Mouse (Mus musculus) ES-Bruce4 (cell line): ENCODE measurements around the gene Ddx10. TPM values are rescaled to one million over a fixed set of nuclear protein-coding genes. Genes with fewer than 3 reads are reported as not detected.
"Not testable (repeated sequence)": the region's sequence is repeated elsewhere in the genome, so short reads cannot be mapped to it uniquely, and the experiment has no call there.

Source experiments
- H3K27ac ChIP-seq: 2 replicates; pipeline ENCODE4 v1.5.1; 2012; ENCODE audit warnings: low read length, inconsistent platforms; ENCODE audit not compliant: insufficient read depth
- H3K27me3 ChIP-seq: 2 replicates; pipeline ENCODE4 v1.6.1; 2012; ENCODE audit warnings: mild to moderate bottlenecking, low read length, inconsistent platforms; ENCODE audit not compliant: control insufficient read depth, poor library complexity, insufficient read depth, severe bottlenecking
- H3K36me3 ChIP-seq: 2 replicates; pipeline ENCODE4 v1.6.1; 2012; ENCODE audit warnings: inconsistent platforms, mild to moderate bottlenecking, low read length, moderate library complexity; ENCODE audit not compliant: control insufficient read depth, poor library complexity, insufficient read depth, severe bottlenecking
- H3K4me1 ChIP-seq: one replicate; pipeline ENCODE4 v1.8.1; 2011; ENCODE audit warnings: low read length; ENCODE audit not compliant: control insufficient read depth, insufficient read depth
- H3K4me3 ChIP-seq: 2 replicates; pipeline ENCODE4 v1.5.1; 2011; ENCODE audit warnings: low read depth, mild to moderate bottlenecking, low read length
- H3K9ac ChIP-seq: 2 replicates; pipeline ENCODE4 v1.6.1; 2012; ENCODE audit warnings: low read depth, mild to moderate bottlenecking, inconsistent platforms; ENCODE audit not compliant: poor library complexity, severe bottlenecking
- H3K9me3 ChIP-seq: replicated peaks from 2 replicates; pipeline ENCODE4 v1.6.1; 2012; ENCODE audit warnings: mild to moderate bottlenecking, low read length, inconsistent platforms; ENCODE audit not compliant: control insufficient read depth, poor library complexity, insufficient read depth, severe bottlenecking
- CTCF ChIP-seq: IDR thresholded peaks from one replicate; pipeline ENCODE4 v1.8.1; 2011; ENCODE audit warnings: low read depth, low read length
- EP300 ChIP-seq: IDR thresholded peaks from 2 replicates; pipeline ENCODE4 v1.6.1; 2011; ENCODE audit warnings: low read depth, low read length; ENCODE audit not compliant: insufficient read depth
- POLR2A ChIP-seq: IDR thresholded peaks from one replicate; pipeline ENCODE4 v1.8.1; 2011; ENCODE audit warnings: low read length; ENCODE audit not compliant: insufficient read depth
- polyA plus RNA-seq: library from polyadenylated mRNA; stranded (reverse); fragments of >200 nt; gene quantifications from 2 replicates; pipeline ENCODE4 v1.2.4, GENCODE M21; 2011; ENCODE audit warnings: low read depth; ENCODE audit not compliant: missing spikeins, insufficient read depth, insufficient read length

Ddx10 gene
- polyA plus RNA-seq, 1 experiment: 59.9 TPM

DNA sequence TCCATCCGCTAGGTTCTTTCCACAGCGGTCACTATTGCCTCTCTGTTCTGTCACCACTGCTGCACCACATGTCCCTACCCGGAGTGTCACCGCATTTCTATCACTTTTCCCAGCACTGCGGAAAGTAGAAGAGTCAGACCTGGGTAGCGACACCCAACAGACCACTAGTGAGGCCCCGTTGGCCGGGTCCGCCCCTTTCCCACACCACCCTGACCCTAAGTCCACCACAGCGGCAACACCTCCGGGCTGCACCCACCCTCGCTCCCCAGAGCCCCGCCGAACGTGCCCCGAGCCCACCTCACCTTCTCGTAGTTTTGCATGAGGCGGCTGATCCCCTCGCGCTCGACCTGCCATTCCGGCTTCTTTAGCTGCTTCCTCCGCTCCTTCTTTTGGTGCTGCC, 337 bp downstream of the Ddx10 start:
- Histone ChIP-seq H3K4me3 (peak overlapping the region; percentile 80), H3K27ac (no peak overlapping the region), H3K36me3 (no peaks in the 10 kb centered on the region), H3K27me3 (no peaks in the 10 kb centered on the region), H3K9ac (peak overlapping the region; percentile 59), H3K9me3 (no peaks in the 10 kb centered on the region), H3K4me1 (no peaks in the 10 kb centered on the region)
- no peak for TF ChIP-seq EP300
- no peak for TF ChIP-seq CTCF
- TF ChIP-seq POLR2A: no peak

DNA sequence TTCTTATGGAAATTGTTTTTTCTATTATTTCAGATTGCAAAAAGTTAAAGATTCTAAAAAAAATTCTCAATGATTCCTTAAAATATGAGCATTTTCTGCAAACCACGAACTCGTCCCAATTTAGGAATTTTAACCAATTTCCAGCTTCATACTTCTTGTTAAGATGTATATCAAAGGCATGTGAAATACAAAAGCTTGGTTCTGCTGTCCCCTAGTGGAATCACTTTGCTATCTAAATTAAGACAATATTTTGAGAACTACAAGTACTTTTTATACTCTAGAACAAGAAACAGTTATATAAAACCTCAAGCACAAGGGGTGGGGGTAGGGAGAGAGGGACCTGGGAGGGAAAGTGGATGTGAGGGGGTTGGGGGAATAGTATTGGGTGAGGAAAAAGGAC, 29.7 kb downstream of the Ddx10 start:
- Histone ChIP-seq H3K4me3 (no peak overlapping the region), H3K4me1 (no peaks in the 10 kb centered on the region), H3K9ac (no peak overlapping the region), H3K27ac (no peak overlapping the region), H3K9me3 (no peaks in the 10 kb centered on the region), H3K27me3 (no peaks in the 10 kb centered on the region), H3K36me3 (peaks cover 2% of the 10 kb centered on the region)
- no peak for TF ChIP-seq CTCF

DNA sequence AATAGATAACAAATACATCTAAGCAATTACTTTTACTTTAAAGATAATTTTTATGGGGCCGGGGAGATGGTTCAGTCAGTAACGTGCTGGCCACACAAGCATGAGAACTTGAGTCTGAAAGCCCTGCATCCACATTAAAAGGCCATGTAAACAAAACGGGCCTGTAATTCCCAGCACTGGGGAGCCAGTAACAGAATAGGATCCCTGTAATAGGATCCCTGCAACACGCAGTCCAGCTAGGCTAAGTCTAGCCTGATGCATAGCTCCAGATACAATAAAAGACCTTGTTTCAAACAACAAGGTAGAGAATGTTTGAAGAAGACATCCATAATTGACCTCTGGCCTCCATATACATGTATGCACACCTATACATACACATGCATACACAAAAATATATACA, 39.6 kb downstream of the Ddx10 start:
- TF ChIP-seq POLR2A (no peak), EP300 (no peak), CTCF (no peak)
- Histone ChIP-seq H3K9me3 (no peaks in the 10 kb centered on the region), H3K27ac (no peak overlapping the region), H3K4me1 (no peaks in the 10 kb centered on the region), H3K9ac (no peak overlapping the region), H3K4me3 (no peak overlapping the region), H3K36me3 (peaks cover 4% of the 10 kb centered on the region; the same call in 1 of the 2 replicates), H3K27me3 (no peaks in the 10 kb centered on the region)

DNA sequence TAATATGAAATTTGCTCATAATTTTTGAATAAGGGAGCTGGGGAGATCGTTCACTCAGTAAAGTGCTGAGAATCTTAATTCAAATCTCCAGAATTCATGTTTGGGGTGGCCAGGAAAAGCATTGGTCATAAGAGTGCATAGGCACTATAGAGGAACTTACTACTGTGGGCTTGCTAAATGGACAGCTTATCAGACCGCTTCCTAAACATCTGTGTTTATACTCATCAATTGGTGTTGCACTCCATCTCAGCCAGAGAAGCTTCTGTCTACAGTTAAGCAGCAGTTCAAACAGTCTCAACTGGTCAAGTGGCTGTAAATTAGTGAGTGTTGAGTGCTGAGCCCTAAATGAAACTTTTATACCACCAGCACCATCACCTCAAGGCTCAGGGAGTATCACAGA, 73.3 kb downstream of the Ddx10 start:
- no peak overlapping the region for H3K9ac ChIP-seq
- H3K4me3 ChIP-seq: no peak overlapping the region
- H3K27ac ChIP-seq: no peak overlapping the region
- no peaks in the 10 kb centered on the region for H3K27me3 ChIP-seq
- H3K9me3 ChIP-seq: no peaks in the 10 kb centered on the region
- no peaks in the 10 kb centered on the region for H3K36me3 ChIP-seq
- H3K4me1 ChIP-seq: no peaks in the 10 kb centered on the region
- no peak for TF ChIP-seq POLR2A
- no peak for TF ChIP-seq CTCF
- TF ChIP-seq EP300: no peak

DNA sequence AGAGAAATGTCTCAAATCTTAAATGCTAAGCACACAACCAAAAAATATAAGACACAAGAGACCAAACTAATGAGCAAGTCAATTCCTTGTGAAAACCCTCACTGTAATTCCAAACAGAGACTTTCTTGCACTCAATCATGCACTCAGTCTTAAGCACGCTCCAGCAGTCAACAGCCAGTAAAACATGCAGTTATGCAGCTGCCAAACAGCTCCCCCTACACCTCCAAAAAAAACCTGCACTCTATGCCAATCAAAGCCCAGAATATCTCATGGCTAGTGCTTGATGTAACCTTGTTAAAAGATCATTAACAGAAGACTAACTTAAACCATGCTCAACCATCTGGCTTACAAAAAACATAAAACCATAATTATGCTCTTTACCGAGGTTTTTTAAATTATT, 74.6 kb downstream of the Ddx10 start:
- TF ChIP-seq POLR2A (no peak), CTCF (no peak), EP300 (no peak)
- Histone ChIP-seq H3K9ac (no peak overlapping the region), H3K9me3 (no peaks in the 10 kb centered on the region), H3K27me3 (no peaks in the 10 kb centered on the region), H3K27ac (no peak overlapping the region), H3K36me3 (no peaks in the 10 kb centered on the region), H3K4me1 (no peaks in the 10 kb centered on the region), H3K4me3 (no peak overlapping the region)

DNA sequence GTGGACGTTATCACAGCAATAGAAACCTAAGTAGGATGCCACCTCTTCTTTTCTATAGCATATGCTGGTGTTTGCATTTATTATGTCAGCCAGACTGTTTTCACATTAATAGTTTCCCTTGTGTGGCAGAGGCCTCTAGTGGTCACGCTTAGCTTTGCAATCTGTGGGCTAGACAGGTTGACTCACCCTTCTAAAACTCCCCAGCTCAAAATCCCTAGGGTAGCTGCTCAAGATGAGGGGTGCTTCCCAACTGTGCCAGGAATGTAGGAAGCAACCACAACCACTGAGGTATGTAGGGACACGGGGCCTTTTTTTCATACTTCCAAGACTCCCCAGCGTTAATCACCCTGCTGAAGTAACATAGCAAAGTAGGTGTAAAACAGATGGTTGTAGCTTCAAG, 103.6 kb downstream of the Ddx10 start:
- H3K4me3 ChIP-seq: no peak overlapping the region
- H3K27ac ChIP-seq: no peak overlapping the region
- H3K36me3 ChIP-seq: no peaks in the 10 kb centered on the region
- H3K4me1 ChIP-seq: no peaks in the 10 kb centered on the region
- no peaks in the 10 kb centered on the region for H3K27me3 ChIP-seq
- no peak overlapping the region for H3K9ac ChIP-seq
- no peaks in the 10 kb centered on the region for H3K9me3 ChIP-seq
- TF ChIP-seq CTCF (peak; percentile 26), EP300 (no peak)

DNA sequence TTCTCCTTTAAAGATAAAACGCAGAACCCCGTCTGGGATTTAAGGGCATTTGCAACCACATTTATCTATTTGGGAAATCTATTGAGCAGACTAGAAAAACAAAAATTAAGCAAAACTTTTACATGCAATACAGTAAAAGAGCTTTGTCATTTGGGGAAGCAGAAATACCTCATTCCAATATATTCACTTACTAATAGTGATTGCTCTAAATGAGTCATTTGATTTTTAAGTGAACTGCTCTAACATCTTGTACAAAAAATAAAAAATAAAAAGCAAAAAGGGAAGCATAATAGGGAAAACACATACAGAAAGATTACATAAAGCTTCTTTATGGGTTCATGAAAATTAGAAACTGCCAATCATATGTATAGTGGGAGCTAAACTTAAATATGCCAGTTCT, 104.3 kb downstream of the Ddx10 start:
- no peaks in the 10 kb centered on the region for H3K9me3 ChIP-seq
- H3K9ac ChIP-seq: no peak overlapping the region
- no peak overlapping the region for H3K4me3 ChIP-seq
- no peak overlapping the region for H3K27ac ChIP-seq
- no peaks in the 10 kb centered on the region for H3K4me1 ChIP-seq
- no peaks in the 10 kb centered on the region for H3K36me3 ChIP-seq
- no peaks in the 10 kb centered on the region for H3K27me3 ChIP-seq
- TF ChIP-seq CTCF: no peak
- no peak for TF ChIP-seq EP300
- TF ChIP-seq POLR2A: no peak

DNA sequence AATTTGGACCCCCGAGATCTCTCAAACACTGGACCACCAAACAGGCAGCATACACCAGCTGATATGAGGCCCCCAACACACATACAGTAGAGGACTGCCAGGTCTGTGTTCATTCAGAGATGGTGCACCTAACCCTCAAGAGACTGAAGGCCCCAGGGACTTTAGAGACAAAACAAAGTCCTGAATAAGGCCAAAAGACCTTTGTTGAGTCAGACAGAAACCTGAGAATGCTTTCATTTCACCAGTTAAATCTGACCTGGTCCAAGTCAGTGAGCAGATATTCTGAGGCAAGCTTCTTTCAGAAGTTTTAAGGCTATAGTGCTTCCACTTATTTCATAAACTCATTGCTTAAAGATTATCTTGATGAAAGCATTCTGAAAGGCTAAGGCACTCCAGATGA, 105.4 kb downstream of the Ddx10 start:
- H3K27me3 ChIP-seq, H3K27ac ChIP-seq, H3K36me3 ChIP-seq, H3K4me1 ChIP-seq, H3K4me3 ChIP-seq, H3K9ac ChIP-seq, H3K9me3 ChIP-seq: not testable (repeated sequence)
